Mouse (Mus musculus): ENCODE data around the gene Mon2. TPM values are rescaled to one million over a fixed set of nuclear protein-coding genes. Genes with fewer than 3 reads are reported as not detected.

Gene Mon2
- polyA plus RNA-seq, 1 experiment, result 42.6 TPM

GRCm38 (mm10) chr10:122994402-122995107 is 81.8 kb downstream of the Mon2 start:
- no peaks in the 10 kb centered on the region for H3K27me3 ChIP-seq (replicated peaks; ENCODE audit: control insufficient read depth, insufficient read depth, low read length)
- 50% methylated on average over 17 of the region's 17 CpGs for WGBS
- TF ChIP-seq CTCF (conservative IDR thresholded peaks at IDR 0.05; ENCODE audit: insufficient read depth, insufficient read length, low read depth, low read length) (no peak), POLR2A (IDR thresholded peaks at IDR 0.05; ENCODE audit: low read depth, low read length) (no peak)
- H3K4me3 ChIP-seq (ENCODE audit: insufficient read depth, low read depth, low read length), result no peak overlapping the region
- peaks cover 11% of the 10 kb centered on the region for H3K36me3 ChIP-seq (ENCODE audit: control insufficient read depth, insufficient read depth, low read length)
- peak; percentile 31 for DNase-seq
- no peak overlapping the region for H3K27ac ChIP-seq (ENCODE audit: insufficient read depth, low read depth, low read length)
- H3K4me1 ChIP-seq (ENCODE audit: control insufficient read depth, insufficient read depth, low read length), result no peaks in the 10 kb centered on the region

DNA sequence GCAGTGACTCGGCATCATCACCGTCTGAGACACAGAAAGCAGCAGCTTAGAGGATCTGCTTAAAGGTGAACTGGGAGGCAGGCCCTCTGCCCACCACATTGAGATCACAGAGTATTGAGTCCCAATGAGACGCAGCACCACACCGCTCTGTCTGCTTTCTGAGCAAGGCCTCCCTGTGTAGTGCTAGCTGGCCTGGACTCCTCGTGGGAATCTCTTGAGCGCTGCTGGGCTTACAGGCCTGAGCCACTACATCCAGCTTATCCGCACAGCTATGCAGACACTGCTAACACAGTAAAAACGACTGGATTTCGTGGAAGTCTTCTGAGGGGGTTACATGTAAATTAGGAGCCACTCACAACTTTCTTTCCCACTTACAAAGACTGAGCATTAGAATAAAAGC is 84.7 kb downstream of the Mon2 start:
- Histone ChIP-seq H3K4me3 (ENCODE audit: insufficient read depth, low read depth, low read length) (no peak overlapping the region), H3K27ac (ENCODE audit: insufficient read depth, low read depth, low read length) (no peak overlapping the region), H3K27me3 (replicated peaks; ENCODE audit: control insufficient read depth, insufficient read depth, low read length) (no peaks in the 10 kb centered on the region), H3K36me3 (ENCODE audit: control insufficient read depth, insufficient read depth, low read length) (peaks cover 6% of the 10 kb centered on the region), H3K4me1 (ENCODE audit: control insufficient read depth, insufficient read depth, low read length) (peaks cover 3% of the 10 kb centered on the region; the same call in 1 of the 2 replicates)
- WGBS, result 86% methylated on average over 9 of the region's 9 CpGs
- no peak for TF ChIP-seq CTCF (conservative IDR thresholded peaks at IDR 0.05; ENCODE audit: insufficient read depth, insufficient read length, low read depth, low read length)
- TF ChIP-seq POLR2A (IDR thresholded peaks at IDR 0.05; ENCODE audit: low read depth, low read length), result no peak
- DNase-seq, result no peak

DNA sequence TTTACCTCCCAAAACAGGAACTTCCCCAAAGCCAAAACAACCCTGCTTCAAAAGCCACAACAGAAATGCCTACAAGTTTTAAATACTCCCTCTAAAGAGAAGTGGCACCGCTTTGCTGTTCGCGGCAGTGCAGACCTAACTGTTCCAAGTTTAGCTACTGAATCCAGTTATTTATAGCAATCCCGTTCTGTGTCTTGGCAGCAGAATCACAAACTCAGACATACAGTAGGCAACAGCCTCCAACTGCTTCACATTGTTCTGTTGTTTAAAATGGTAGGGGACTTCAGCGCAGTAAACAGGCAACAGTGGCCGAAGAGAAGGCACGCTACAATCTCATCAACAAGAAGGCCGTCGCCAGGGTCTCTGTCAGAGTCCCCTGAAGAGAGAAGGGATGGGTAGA is 85.3 kb downstream of the Mon2 start:
- Histone ChIP-seq H3K4me1 (ENCODE audit: control insufficient read depth, insufficient read depth, low read length) (peaks cover 3% of the 10 kb centered on the region; the same call in 1 of the 2 replicates), H3K4me3 (ENCODE audit: insufficient read depth, low read depth, low read length) (no peak overlapping the region), H3K27ac (ENCODE audit: insufficient read depth, low read depth, low read length) (no peak overlapping the region), H3K27me3 (replicated peaks; ENCODE audit: control insufficient read depth, insufficient read depth, low read length) (no peaks in the 10 kb centered on the region), H3K36me3 (ENCODE audit: control insufficient read depth, insufficient read depth, low read length) (peaks cover 6% of the 10 kb centered on the region)
- no peak for TF ChIP-seq CTCF (conservative IDR thresholded peaks at IDR 0.05; ENCODE audit: insufficient read depth, insufficient read length, low read depth, low read length)
- TF ChIP-seq POLR2A (IDR thresholded peaks at IDR 0.05; ENCODE audit: low read depth, low read length), result no peak
- 75% methylated on average over 9 of the region's 9 CpGs for WGBS
- DNase-seq, result no peak

- Histone ChIP-seq H3K4me1 (ENCODE audit: control insufficient read depth, insufficient read depth, low read length) (peaks cover 3% of the 10 kb centered on the region; the same call in 1 of the 2 replicates), H3K27me3 (replicated peaks; ENCODE audit: control insufficient read depth, insufficient read depth, low read length) (no peaks in the 10 kb centered on the region), H3K27ac (ENCODE audit: insufficient read depth, low read depth, low read length) (no peak overlapping the region), H3K36me3 (ENCODE audit: control insufficient read depth, insufficient read depth, low read length) (peaks cover 4% of the 10 kb centered on the region; the same call in 1 of the 2 replicates), H3K4me3 (ENCODE audit: insufficient read depth, low read depth, low read length) (no peak overlapping the region)
- TF ChIP-seq POLR2A (IDR thresholded peaks at IDR 0.05; ENCODE audit: low read depth, low read length), result no peak
- TF ChIP-seq CTCF (conservative IDR thresholded peaks at IDR 0.05; ENCODE audit: insufficient read depth, insufficient read length, low read depth, low read length), result no peak
- WGBS, result 92% methylated on average over 6 of the region's 6 CpGs
- no peak for DNase-seq
Measured at GRCm38 (mm10) chr10:122990606-122991005, 85.7 kb downstream of the Mon2 start.

GRCm38 (mm10) chr10:122989916-122990315 is 86.4 kb downstream of the Mon2 start:
- Histone ChIP-seq H3K4me3 (ENCODE audit: insufficient read depth, low read depth, low read length) (no peak overlapping the region), H3K4me1 (ENCODE audit: control insufficient read depth, insufficient read depth, low read length) (peaks cover 3% of the 10 kb centered on the region; the same call in 1 of the 2 replicates), H3K36me3 (ENCODE audit: control insufficient read depth, insufficient read depth, low read length) (no peaks in the 10 kb centered on the region), H3K27ac (ENCODE audit: insufficient read depth, low read depth, low read length) (no peak overlapping the region), H3K27me3 (replicated peaks; ENCODE audit: control insufficient read depth, insufficient read depth, low read length) (no peaks in the 10 kb centered on the region)
- DNase-seq, result no peak
- WGBS, result 95% methylated on average over 9 of the region's 9 CpGs
- TF ChIP-seq POLR2A (IDR thresholded peaks at IDR 0.05; ENCODE audit: low read depth, low read length), result no peak
- TF ChIP-seq CTCF (conservative IDR thresholded peaks at IDR 0.05; ENCODE audit: insufficient read depth, insufficient read length, low read depth, low read length), result no peak

- DNase-seq, result no peak
- WGBS, result 42% methylated on average over 7 of the region's 7 CpGs
- no peaks in the 10 kb centered on the region for H3K27me3 ChIP-seq (replicated peaks; ENCODE audit: control insufficient read depth, insufficient read depth, low read length)
- TF ChIP-seq CTCF (conservative IDR thresholded peaks at IDR 0.05; ENCODE audit: insufficient read depth, insufficient read length, low read depth, low read length) (no peak), POLR2A (IDR thresholded peaks at IDR 0.05; ENCODE audit: low read depth, low read length) (no peak)
- H3K4me3 ChIP-seq (ENCODE audit: insufficient read depth, low read depth, low read length), result peak overlapping the region; percentile 9; the same call in 1 of the 2 replicates
- no peaks in the 10 kb centered on the region for H3K36me3 ChIP-seq (ENCODE audit: control insufficient read depth, insufficient read depth, low read length)
- peaks cover 3% of the 10 kb centered on the region; the same call in 1 of the 2 replicates for H3K4me1 ChIP-seq (ENCODE audit: control insufficient read depth, insufficient read depth, low read length)
- H3K27ac ChIP-seq (ENCODE audit: insufficient read depth, low read depth, low read length), result no peak overlapping the region
Measured at GRCm38 (mm10) chr10:122988372-122988771, 87.9 kb downstream of the Mon2 start.

GRCm38 (mm10) chr10:122987671-122988128 is 88.6 kb downstream of the Mon2 start:
- 8% methylated on average over 9 of the region's 9 CpGs for whole genome bisulfite sequencing
- H3K4me3 ChIP-seq (ENCODE audit: insufficient read depth, low read depth, low read length), result no peak overlapping the region

More at GRCm38 (mm10) chr10:122987671-122988128, 88.6 kb downstream of the Mon2 start:
- H3K27ac ChIP-seq (ENCODE audit: insufficient read depth, low read depth, low read length), result no peak overlapping the region
- H3K36me3 ChIP-seq (ENCODE audit: control insufficient read depth, insufficient read depth, low read length), result no peaks in the 10 kb centered on the region
- no peaks in the 10 kb centered on the region for H3K27me3 ChIP-seq (replicated peaks; ENCODE audit: control insufficient read depth, insufficient read depth, low read length)
- DNase-seq, result peak; percentile 76
- TF ChIP-seq CTCF (conservative IDR thresholded peaks at IDR 0.05; ENCODE audit: insufficient read depth, insufficient read length, low read depth, low read length) (peak; percentile 54), POLR2A (IDR thresholded peaks at IDR 0.05; ENCODE audit: low read depth, low read length) (no peak)
- peaks cover 3% of the 10 kb centered on the region; the same call in 1 of the 2 replicates for H3K4me1 ChIP-seq (ENCODE audit: control insufficient read depth, insufficient read depth, low read length)

Data from kidney, adult 2 months (tissue).